Mouse (Mus musculus) stomach, postnatal 0 days (tissue): ENCODE results near the gene Prn. TPM values are rescaled to one million over a fixed set of nuclear protein-coding genes. Genes with fewer than 3 reads are reported as not detected.

Experiments
- ATAC-seq: fragments of 200-750 bp; cut with Nextera tagmentation; 2 replicates; pipeline ENCODE4 v1.8.0; 2017; ENCODE audit not compliant: low FRiP score, low TSS enrichment
- DNase-seq: peaks from one replicate; pipeline ENCODE4 v3.0.0-alpha.2; 2016; ENCODE audit warnings: low spot score
- H3K27ac ChIP-seq: fragments of 300-500 bp; sonication (generic); replicated peaks from 2 replicates; pipeline ENCODE4 v1.5.1; 2014; ENCODE audit warnings: mild to moderate bottlenecking, control low read depth
- H3K27me3 ChIP-seq: fragments of 300-500 bp; sonication (generic); 2 replicates; pipeline ENCODE4 v1.6.1; 2014; ENCODE audit warnings: low read length; ENCODE audit not compliant: control insufficient read depth, insufficient read depth
- H3K36me3 ChIP-seq: fragments of 300-500 bp; sonication (generic); 2 replicates; pipeline ENCODE4 v1.6.1; 2014; ENCODE audit warnings: low read length, mixed read lengths; ENCODE audit not compliant: control insufficient read depth, insufficient read depth
- H3K4me1 ChIP-seq: fragments of 300-500 bp; sonication (generic); replicated peaks from 2 replicates; pipeline ENCODE4 v1.6.1; 2014; ENCODE audit warnings: antibody characterized with exemption; ENCODE audit not compliant: control insufficient read depth, insufficient read depth
- H3K4me2 ChIP-seq: fragments of 300-500 bp; sonication (generic); replicated peaks from 2 replicates; pipeline ENCODE4 v1.6.1; 2014; ENCODE audit warnings: low read depth, mild to moderate bottlenecking, control low read depth, moderate library complexity
- H3K4me3 ChIP-seq: fragments of 300-500 bp; sonication (generic); 2 replicates; pipeline ENCODE4 v1.5.1; 2014; ENCODE audit warnings: low read depth, low read length, control low read depth
- H3K9ac ChIP-seq: fragments of 300-500 bp; sonication (generic); 2 replicates; pipeline ENCODE4 v1.6.1; 2014; ENCODE audit warnings: mild to moderate bottlenecking, low read length, control low read depth, mixed read lengths
- H3K9me3 ChIP-seq: fragments of 300-500 bp; sonication (generic); 2 replicates; pipeline ENCODE4 v1.6.1; 2016; ENCODE audit warnings: low read length; ENCODE audit not compliant: control insufficient read depth
- CTCF ChIP-seq: IDR thresholded peaks from 2 replicates; pipeline ENCODE4 v1.5.1; 2016; ENCODE audit warnings: antibody characterized with exemption, low read depth, mild to moderate bottlenecking, moderate library complexity
- EP300 ChIP-seq: optimal IDR thresholded peaks from 2 replicates; pipeline ENCODE3; 2016; ENCODE audit warnings: antibody characterized with exemption
- WGBS: fragments of 180-500 bp; shearing (Covaris S2); extraction: QIAGEN DNeasy Blood & Tissue Kit; methylation state at CpG from one replicate; pipeline ENCODE4 v1.1.7; 2014; 5-methylcytosine and 5-hydroxymethylcytosine counted together
- polyA plus RNA-seq: library from polyadenylated mRNA; unstranded; fragments of >200 nt; fragmentation: Nextera tagmentation; extraction: Ambion mirVana; gene quantifications from 2 replicates; pipeline ENCODE4 v1.2.1, GENCODE M21; 2015

Gene Prn
- polyA plus RNA-seq, 1 experiment from 2014 or later: 0.17 TPM

DNA sequence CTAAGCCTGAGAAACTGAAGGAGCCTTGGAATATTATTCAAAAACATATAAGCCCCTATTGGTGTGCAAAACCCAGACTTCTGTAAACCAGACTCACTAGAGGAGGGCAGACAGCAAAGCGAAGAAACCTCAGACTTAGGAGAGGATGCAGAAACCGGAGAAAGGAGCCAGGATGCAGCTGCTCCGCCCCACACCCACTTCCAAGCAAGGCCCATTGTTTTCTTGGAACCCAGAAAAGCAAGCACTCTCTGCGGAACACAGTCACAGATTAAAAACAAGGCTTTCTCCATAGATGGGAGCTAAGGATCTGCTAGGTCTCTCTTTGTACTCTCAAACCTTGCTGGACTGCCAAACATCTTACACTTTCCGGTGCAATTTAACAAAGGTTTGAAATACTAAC lies 17.2 kb upstream of the Prn start:
- Histone ChIP-seq H3K9ac (no peak overlapping the region), H3K27ac (peak overlapping the region; percentile 40; the same call in 1 of the 2 replicates), H3K27me3 (no peaks in the 10 kb centered on the region), H3K4me3 (no peak overlapping the region), H3K9me3 (no peaks in the 10 kb centered on the region), H3K4me1 (no peaks in the 10 kb centered on the region), H3K36me3 (no peaks in the 10 kb centered on the region), H3K4me2 (no peak overlapping the region)
- no peak for ATAC-seq
- TF ChIP-seq CTCF: no peak
- no peak for TF ChIP-seq EP300
- WGBS: 38% methylated on average over 5 of the region's 5 CpGs
- no peak for DNase-seq

DNA sequence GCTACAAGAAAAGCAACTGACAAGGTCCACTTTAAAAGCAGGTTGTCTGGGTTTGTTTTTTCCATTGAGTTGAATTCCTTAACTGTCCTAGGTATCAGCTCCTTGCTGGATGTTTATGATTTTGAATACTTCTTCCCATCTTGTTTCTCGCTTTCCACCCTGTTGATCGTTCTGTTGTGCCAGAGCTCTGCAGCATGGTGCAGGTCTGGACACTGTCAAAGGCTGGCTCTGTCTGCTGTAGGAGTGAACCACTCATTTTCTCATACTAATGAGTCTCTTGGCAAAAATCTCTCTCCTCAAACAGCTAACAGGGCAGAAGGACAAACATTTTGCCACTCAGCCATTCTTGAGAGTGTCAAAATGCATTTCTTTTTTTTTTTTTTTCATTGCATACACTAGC lies 14.7 kb upstream of the Prn start:
- ATAC-seq (peak; percentile 70; the same call in 1 of the 2 replicates), DNase-seq (no peak)
- TF ChIP-seq EP300: no peak
- TF ChIP-seq CTCF: no peak
- H3K4me3 ChIP-seq: no peak overlapping the region
- no peak overlapping the region for H3K27ac ChIP-seq
- no peaks in the 10 kb centered on the region for H3K27me3 ChIP-seq
- no peaks in the 10 kb centered on the region for H3K9me3 ChIP-seq
- no peak overlapping the region for H3K9ac ChIP-seq
- no peak overlapping the region for H3K4me2 ChIP-seq
- 58% methylated on average over 2 of the region's 2 CpGs for WGBS
- H3K4me1 ChIP-seq: no peaks in the 10 kb centered on the region
- no peaks in the 10 kb centered on the region for H3K36me3 ChIP-seq

DNA sequence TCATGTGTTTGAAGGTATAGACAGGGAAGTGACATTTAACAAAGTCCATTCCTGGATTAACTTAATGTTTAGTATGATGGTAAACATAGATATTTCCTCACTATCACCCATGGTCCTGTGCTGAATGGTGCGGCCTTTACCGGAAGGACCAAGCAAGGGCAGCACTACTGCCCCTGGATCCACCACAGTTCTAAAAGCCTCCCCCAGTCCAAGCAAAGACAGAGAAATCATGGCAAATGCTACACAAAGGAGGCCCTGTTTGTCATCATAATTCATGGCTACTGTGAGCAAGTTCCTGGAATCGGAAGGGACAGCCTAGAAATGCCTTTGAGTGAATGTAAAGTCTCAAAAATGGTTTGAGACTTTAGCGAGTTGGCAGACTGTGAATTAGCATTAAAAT lies 13.7 kb upstream of the Prn start:
- no peak overlapping the region for H3K4me3 ChIP-seq
- DNase-seq (no peak), ATAC-seq (no peak)
- H3K27ac ChIP-seq: no peak overlapping the region
- WGBS: 74% methylated on average over 4 of the region's 4 CpGs
- H3K9me3 ChIP-seq: no peaks in the 10 kb centered on the region
- TF ChIP-seq EP300: no peak
- no peak for TF ChIP-seq CTCF
- no peaks in the 10 kb centered on the region for H3K27me3 ChIP-seq
- no peaks in the 10 kb centered on the region for H3K4me1 ChIP-seq
- H3K9ac ChIP-seq: no peak overlapping the region
- H3K4me2 ChIP-seq: no peak overlapping the region
- H3K36me3 ChIP-seq: no peaks in the 10 kb centered on the region

DNA sequence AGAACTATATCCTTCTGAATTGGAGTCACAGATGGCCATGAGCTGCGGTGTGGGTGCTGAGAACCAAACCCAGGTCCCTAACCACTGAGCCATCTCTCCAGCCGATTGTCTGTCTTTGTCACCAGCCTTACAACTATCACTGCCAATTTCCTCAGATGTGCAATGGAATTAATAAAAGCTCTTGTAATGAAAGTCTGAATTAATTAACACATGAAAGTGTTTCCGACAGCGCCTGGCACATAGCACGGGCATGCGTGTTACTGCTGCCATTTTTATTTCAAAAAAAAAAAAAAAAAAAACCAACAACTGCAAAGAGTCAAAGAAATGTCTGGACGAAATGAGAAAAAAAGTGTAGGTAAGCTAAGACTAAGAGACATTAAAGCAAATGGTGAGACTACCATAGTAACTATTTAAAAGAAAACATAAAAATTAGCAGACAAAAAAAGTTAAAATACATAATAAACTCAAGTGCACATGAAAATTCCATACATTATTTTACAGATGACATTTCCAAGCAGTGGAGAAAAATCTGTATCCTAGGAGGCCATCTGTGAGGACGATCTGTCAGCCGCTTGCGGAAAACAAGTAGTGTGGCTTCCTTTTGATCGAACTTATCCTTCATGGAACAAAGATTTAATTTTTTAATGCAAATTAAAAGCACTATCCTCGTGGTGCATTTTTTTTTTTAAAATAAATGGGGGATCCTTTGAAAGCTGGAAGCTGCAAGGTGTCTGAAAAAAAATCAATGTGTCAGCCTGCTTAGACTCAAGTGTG lies 12.2 kb upstream of the Prn start:
- H3K4me2 ChIP-seq: no peak overlapping the region
- no peaks in the 10 kb centered on the region for H3K36me3 ChIP-seq
- H3K4me3 ChIP-seq: no peak overlapping the region
- H3K9me3 ChIP-seq: no peaks in the 10 kb centered on the region
- ATAC-seq: no peak
- 87% methylated on average over 12 of the region's 12 CpGs for WGBS
- H3K4me1 ChIP-seq: no peaks in the 10 kb centered on the region
- H3K9ac ChIP-seq: no peak overlapping the region
- H3K27ac ChIP-seq: no peak overlapping the region
- no peaks in the 10 kb centered on the region for H3K27me3 ChIP-seq
- DNase-seq: no peak
- TF ChIP-seq CTCF: no peak
- no peak for TF ChIP-seq EP300

DNA sequence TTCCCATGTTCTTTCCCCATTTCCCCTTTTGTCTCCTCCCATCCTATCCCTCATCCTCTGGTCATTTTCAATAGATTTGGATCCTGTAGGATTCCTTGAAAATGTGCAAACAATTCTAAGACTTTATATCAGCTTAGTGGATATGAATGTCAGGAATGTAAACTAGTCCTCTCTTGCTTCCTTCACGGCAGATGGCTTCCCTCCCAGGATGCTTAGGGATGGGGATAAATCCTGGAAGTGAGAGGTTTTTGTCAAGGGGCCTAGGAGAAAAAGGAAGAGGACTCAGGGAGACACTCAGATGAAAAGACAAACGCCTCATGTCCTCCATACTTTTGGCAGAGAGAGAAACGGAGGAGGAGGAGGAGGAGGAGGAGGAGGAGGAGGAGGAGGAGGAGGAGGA lies 7.3 kb upstream of the Prn start:
- no peaks in the 10 kb centered on the region for H3K27me3 ChIP-seq
- H3K4me3 ChIP-seq: no peak overlapping the region
- TF ChIP-seq EP300 (no peak), CTCF (no peak)
- peak overlapping the region; percentile 53; the same call in 1 of the 2 replicates for H3K27ac ChIP-seq
- H3K9ac ChIP-seq: no peak overlapping the region
- peak; percentile 50; the same call in 1 of the 2 replicates for ATAC-seq
- no peak for DNase-seq
- H3K4me2 ChIP-seq: no peak overlapping the region
- WGBS: 30% methylated on average over 3 of the region's 3 CpGs
- H3K36me3 ChIP-seq: no peaks in the 10 kb centered on the region
- no peaks in the 10 kb centered on the region for H3K4me1 ChIP-seq
- H3K9me3 ChIP-seq: no peaks in the 10 kb centered on the region

DNA sequence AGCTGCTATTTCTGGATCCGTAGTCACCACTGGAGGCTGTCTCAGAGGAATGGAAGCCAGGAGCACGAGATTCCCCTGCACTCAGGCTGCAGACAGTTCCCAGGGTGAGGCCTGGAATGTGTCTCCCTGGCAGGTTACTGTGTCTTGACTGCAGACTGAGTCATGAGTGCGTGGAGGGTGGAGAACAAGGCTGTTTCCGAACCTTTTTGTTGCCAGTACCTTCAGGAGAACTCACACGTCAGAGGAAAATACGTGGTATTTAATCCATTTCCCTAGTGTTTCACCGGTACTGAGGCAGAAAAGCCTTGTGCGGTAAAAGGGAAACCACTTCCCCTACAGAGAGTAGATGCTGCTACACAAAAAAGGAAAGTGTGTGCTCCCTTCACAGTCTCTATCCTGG lies 6.9 kb upstream of the Prn start:
- Histone ChIP-seq H3K27me3 (no peaks in the 10 kb centered on the region), H3K9me3 (no peaks in the 10 kb centered on the region), H3K36me3 (no peaks in the 10 kb centered on the region), H3K9ac (no peak overlapping the region), H3K4me2 (no peak overlapping the region), H3K27ac (peak overlapping the region; percentile 83), H3K4me1 (no peaks in the 10 kb centered on the region), H3K4me3 (no peak overlapping the region)
- TF ChIP-seq CTCF (no peak), EP300 (peak; percentile 43)
- peak; percentile 57 for DNase-seq
- peak; percentile 94 for ATAC-seq
- 21% methylated on average over 8 of the region's 8 CpGs for WGBS
